Mouse (Mus musculus): ENCODE measurements around the gene Kcmf1. TPM values are rescaled to one million over a fixed set of nuclear protein-coding genes. Genes with fewer than 3 reads are reported as not detected.
"Not testable (repeated sequence)": the region's sequence is repeated elsewhere in the genome, so short reads cannot be mapped to it uniquely, and the experiment has no call there.

The Kcmf1 gene
- polyA plus RNA-seq, 1 experiment from 2014 or later, result 38.1 TPM

- Histone ChIP-seq H3K27ac (no peak overlapping the region), H3K27me3 (replicated peaks) (no peaks in the 10 kb centered on the region), H3K9ac (no peak overlapping the region), H3K4me2 (no peak overlapping the region), H3K36me3 (replicated peaks) (no peaks in the 10 kb centered on the region), H3K4me1 (peaks cover 9% of the 10 kb centered on the region; the same call in 1 of the 2 replicates), H3K9me3 (no peaks in the 10 kb centered on the region), H3K4me3 (no peak overlapping the region)
- no peak for ATAC-seq (replicated peaks)
- WGBS, result 95% methylated on average over 1 of the region's 1 CpGs
These were observed 32.0 kb downstream of the Kcmf1 start for GRCm38 (mm10) chr6:72867746-72868145.

- Histone ChIP-seq H3K9me3 (no peaks in the 10 kb centered on the region), H3K27ac (no peak overlapping the region), H3K9ac (no peak overlapping the region), H3K4me3 (no peak overlapping the region), H3K36me3 (replicated peaks) (no peaks in the 10 kb centered on the region), H3K4me2 (no peak overlapping the region), H3K27me3 (replicated peaks) (no peaks in the 10 kb centered on the region), H3K4me1 (peaks cover 9% of the 10 kb centered on the region; the same call in 1 of the 2 replicates)
- no peak for ATAC-seq (replicated peaks)
- 74% methylated on average over 2 of the region's 2 CpGs for WGBS
These were observed 33.5 kb downstream of the Kcmf1 start for GRCm38 (mm10) chr6:72866232-72866631.

- H3K4me2 ChIP-seq; H3K9me3 ChIP-seq; H3K36me3 ChIP-seq (replicated peaks); H3K9ac ChIP-seq; H3K27me3 ChIP-seq (replicated peaks); H3K4me1 ChIP-seq; H3K27ac ChIP-seq; H3K4me3 ChIP-seq; ATAC-seq (replicated peaks): not testable (repeated sequence)
- 92% methylated on average over 5 of the region's 5 CpGs for WGBS
These were observed 37.1 kb downstream of the Kcmf1 start for GRCm38 (mm10) chr6:72862686-72863085.

GRCm38 (mm10) chr6:72854256-72854655, 45.5 kb downstream of the Kcmf1 start:
- Histone ChIP-seq H3K27ac (no peak overlapping the region), H3K27me3 (replicated peaks) (no peaks in the 10 kb centered on the region), H3K4me3 (no peak overlapping the region), H3K9ac (no peak overlapping the region), H3K4me1 (no peaks in the 10 kb centered on the region), H3K36me3 (replicated peaks) (peaks cover 18% of the 10 kb centered on the region; the same call in 1 of the 2 replicates), H3K4me2 (no peak overlapping the region), H3K9me3 (no peaks in the 10 kb centered on the region)
- 98% methylated on average over 5 of the region's 5 CpGs for WGBS
- no peak for ATAC-seq (replicated peaks)

- Histone ChIP-seq H3K27me3 (replicated peaks) (no peaks in the 10 kb centered on the region), H3K4me3 (no peak overlapping the region), H3K4me1 (no peaks in the 10 kb centered on the region), H3K27ac (no peak overlapping the region), H3K9ac (no peak overlapping the region), H3K9me3 (no peaks in the 10 kb centered on the region), H3K36me3 (replicated peaks) (peaks cover 21% of the 10 kb centered on the region), H3K4me2 (no peak overlapping the region)
- WGBS, result 76% methylated on average over 4 of the region's 4 CpGs
- ATAC-seq (replicated peaks), result no peak
These were observed 47.6 kb downstream of the Kcmf1 start for GRCm38 (mm10) chr6:72852180-72852579.

GRCm38 (mm10) chr6:72851633-72852032, 48.1 kb downstream of the Kcmf1 start:
- 79% methylated on average over 5 of the region's 5 CpGs for WGBS
- H3K4me2 ChIP-seq, result no peak overlapping the region
- no peaks in the 10 kb centered on the region for H3K9me3 ChIP-seq
- H3K36me3 ChIP-seq (replicated peaks), result peaks cover 21% of the 10 kb centered on the region
- no peak overlapping the region for H3K4me3 ChIP-seq
- no peaks in the 10 kb centered on the region for H3K4me1 ChIP-seq
- no peak overlapping the region for H3K27ac ChIP-seq
- no peaks in the 10 kb centered on the region for H3K27me3 ChIP-seq (replicated peaks)
- H3K9ac ChIP-seq, result no peak overlapping the region
- no peak; the same call in 1 of the 2 replicates for ATAC-seq (replicated peaks)

GRCm38 (mm10) chr6:72841986-72842502, 57.7 kb downstream of the Kcmf1 start:
- peaks cover 32% of the 10 kb centered on the region for H3K36me3 ChIP-seq (replicated peaks)
- H3K9me3 ChIP-seq, result no peaks in the 10 kb centered on the region
- H3K4me1 ChIP-seq, result no peaks in the 10 kb centered on the region
- H3K4me2 ChIP-seq, result no peak overlapping the region
- H3K27ac ChIP-seq, result no peak overlapping the region
- H3K4me3 ChIP-seq, result no peak overlapping the region
- H3K27me3 ChIP-seq (replicated peaks), result no peaks in the 10 kb centered on the region
- ATAC-seq (replicated peaks), result no peak
- no peak overlapping the region for H3K9ac ChIP-seq
- WGBS, result 93% methylated on average over 7 of the region's 7 CpGs

- 90% methylated on average over 13 of the region's 13 CpGs for WGBS
- peaks cover 25% of the 10 kb centered on the region for H3K36me3 ChIP-seq (replicated peaks)
These were observed 58.7 kb downstream of the Kcmf1 start for GRCm38 (mm10) chr6:72840867-72841780.

GRCm38 (mm10) chr6:72837756-72838155, 62.0 kb downstream of the Kcmf1 start:
- Histone ChIP-seq H3K4me2 (no peak overlapping the region), H3K4me1 (no peaks in the 10 kb centered on the region), H3K36me3 (replicated peaks) (peaks cover 12% of the 10 kb centered on the region), H3K27ac (no peak overlapping the region), H3K9ac (no peak overlapping the region), H3K4me3 (no peak overlapping the region), H3K27me3 (replicated peaks) (no peaks in the 10 kb centered on the region), H3K9me3 (no peaks in the 10 kb centered on the region)
- WGBS, result 90% methylated on average over 4 of the region's 4 CpGs
- no peak for ATAC-seq (replicated peaks)

More at GRCm38 (mm10) chr6:72840867-72841780, 58.7 kb downstream of the Kcmf1 start:
- H3K9ac ChIP-seq, result no peak overlapping the region
- no peak overlapping the region for H3K27ac ChIP-seq
- H3K4me3 ChIP-seq, result no peak overlapping the region
- no peaks in the 10 kb centered on the region for H3K27me3 ChIP-seq (replicated peaks)
- H3K4me1 ChIP-seq, result no peaks in the 10 kb centered on the region
- H3K4me2 ChIP-seq, result no peak overlapping the region
- no peak for ATAC-seq (replicated peaks)
- H3K9me3 ChIP-seq, result no peaks in the 10 kb centered on the region

- H3K36me3 ChIP-seq (replicated peaks), result no peaks in the 10 kb centered on the region
- H3K4me3 ChIP-seq, result no peak overlapping the region
- ATAC-seq (replicated peaks), result no peak
- no peak overlapping the region for H3K4me2 ChIP-seq
- no peaks in the 10 kb centered on the region for H3K9me3 ChIP-seq
- H3K9ac ChIP-seq, result no peak overlapping the region
- no peaks in the 10 kb centered on the region for H3K27me3 ChIP-seq (replicated peaks)
- H3K4me1 ChIP-seq, result no peaks in the 10 kb centered on the region
- WGBS, result 59% methylated on average over 4 of the region's 4 CpGs
- H3K27ac ChIP-seq, result no peak overlapping the region
These were observed 65.3 kb downstream of the Kcmf1 start for GRCm38 (mm10) chr6:72834518-72834917.

- ATAC-seq (replicated peaks), result no peak
- no peaks in the 10 kb centered on the region for H3K4me1 ChIP-seq
- no peaks in the 10 kb centered on the region for H3K36me3 ChIP-seq (replicated peaks)
- H3K4me3 ChIP-seq, result no peak overlapping the region
- no peak overlapping the region for H3K4me2 ChIP-seq
- H3K9me3 ChIP-seq, result no peaks in the 10 kb centered on the region
- H3K9ac ChIP-seq, result no peak overlapping the region
- no peak overlapping the region for H3K27ac ChIP-seq
- H3K27me3 ChIP-seq (replicated peaks), result no peaks in the 10 kb centered on the region
- WGBS, result 61% methylated on average over 3 of the region's 3 CpGs
These were observed 67.9 kb downstream of the Kcmf1 start for GRCm38 (mm10) chr6:72831858-72832257.

- no peak overlapping the region for H3K4me2 ChIP-seq
- no peak overlapping the region for H3K27ac ChIP-seq
- H3K27me3 ChIP-seq (replicated peaks), result no peaks in the 10 kb centered on the region
- no peak overlapping the region for H3K9ac ChIP-seq
- no peaks in the 10 kb centered on the region for H3K9me3 ChIP-seq
- no peak for ATAC-seq (replicated peaks)
- H3K4me3 ChIP-seq, result no peak overlapping the region
- no peaks in the 10 kb centered on the region for H3K36me3 ChIP-seq (replicated peaks)
- no peaks in the 10 kb centered on the region for H3K4me1 ChIP-seq
- 33% methylated on average over 3 of the region's 3 CpGs for whole genome bisulfite sequencing
These were observed 68.5 kb downstream of the Kcmf1 start for GRCm38 (mm10) chr6:72831276-72831675.

- no peak overlapping the region for H3K4me3 ChIP-seq
- H3K36me3 ChIP-seq (replicated peaks), result no peaks in the 10 kb centered on the region
- H3K27ac ChIP-seq, result no peak overlapping the region
- H3K9ac ChIP-seq, result no peak overlapping the region
- H3K9me3 ChIP-seq, result no peaks in the 10 kb centered on the region
- peaks cover 14% of the 10 kb centered on the region for H3K4me1 ChIP-seq
- ATAC-seq (replicated peaks), result no peak
- H3K4me2 ChIP-seq, result no peak overlapping the region
- 77% methylated on average over 3 of the region's 3 CpGs for WGBS
- H3K27me3 ChIP-seq (replicated peaks), result no peaks in the 10 kb centered on the region
These were observed 70.9 kb downstream of the Kcmf1 start for GRCm38 (mm10) chr6:72828857-72829256.
